Mouse (Mus musculus): ENCODE results near the gene Cd300ld3. TPM values are rescaled to one million over a fixed set of nuclear protein-coding genes. Genes with fewer than 3 reads are reported as not detected.
A peak's percentile ranks its signal among the peaks of the same experiment; 100 is the strongest.

Gene Cd300ld3
- polyA plus RNA-seq, 1 experiment from 2014 or later = not detected

DNA sequence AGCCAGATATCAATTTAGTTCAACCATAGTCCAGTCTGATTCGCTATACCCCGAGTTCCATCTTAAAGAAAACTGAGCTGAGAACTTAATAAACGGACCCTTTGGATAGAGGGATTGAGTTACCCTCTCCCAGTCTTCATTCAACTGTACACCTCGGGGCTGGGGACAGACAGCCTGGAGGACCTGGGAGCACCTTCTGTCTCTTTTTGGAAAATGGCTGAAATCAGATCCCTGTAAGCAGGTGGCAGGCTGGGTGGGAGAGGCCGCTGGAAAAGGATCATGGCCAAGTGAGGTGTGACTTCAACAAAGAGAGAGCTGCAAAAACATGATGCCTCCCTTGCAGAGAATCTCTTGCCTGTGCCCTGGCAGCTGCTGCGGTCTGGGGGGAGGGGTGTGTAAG, 34.0 kb upstream of the Cd300ld3 start:
- WGBS = 71% methylated on average over 6 of the region's 6 CpGs
- Histone ChIP-seq H3K36me3 (ENCODE audit: control insufficient read depth, insufficient read depth, low read length) (no peaks in the 10 kb centered on the region), H3K9ac (ENCODE audit: low read depth, low read length) (no peak overlapping the region), H3K4me2 (replicated peaks; ENCODE audit: low read depth, low read length) (no peak overlapping the region), H3K9me3 (ENCODE audit: control insufficient read depth, low read length) (no peaks in the 10 kb centered on the region), H3K4me1 (replicated peaks; ENCODE audit: control insufficient read depth, insufficient read depth, low read length) (peaks cover 3% of the 10 kb centered on the region), H3K4me3 (ENCODE audit: low read depth, low read length) (no peak overlapping the region), H3K27me3 (ENCODE audit: control insufficient read depth, insufficient read depth, low read length) (no peaks in the 10 kb centered on the region; the same call in 1 of the 2 replicates), H3K27ac (ENCODE audit: low read depth, low read length) (no peak overlapping the region)
- ATAC-seq (ENCODE audit: low FRiP score) (no peak), DNase-seq (ENCODE audit: low spot score) (no peak)

DNA sequence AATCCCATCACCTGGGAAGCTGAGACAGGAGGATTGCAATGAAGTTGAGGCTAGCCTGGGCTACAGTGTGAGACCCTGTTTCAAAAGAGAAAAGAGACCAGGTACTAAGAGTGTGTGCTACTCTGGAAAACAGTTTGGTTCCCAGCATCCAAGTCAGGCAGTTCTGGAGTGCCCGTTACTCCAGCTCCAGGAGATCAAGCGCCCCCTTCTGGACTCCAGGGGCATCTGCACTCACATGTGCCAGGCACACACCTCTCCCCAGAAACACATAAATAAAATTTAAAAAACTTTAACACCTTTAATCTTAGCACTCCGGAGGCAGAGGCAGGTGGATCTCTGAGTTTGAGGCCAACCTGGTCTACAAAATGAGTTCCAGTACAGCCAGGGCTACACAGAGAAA, 33.2 kb upstream of the Cd300ld3 start:
- Histone ChIP-seq H3K9ac (ENCODE audit: low read depth, low read length) (no peak overlapping the region), H3K4me3 (ENCODE audit: low read depth, low read length) (no peak overlapping the region), H3K27me3 (ENCODE audit: control insufficient read depth, insufficient read depth, low read length) (no peaks in the 10 kb centered on the region; the same call in 1 of the 2 replicates), H3K36me3 (ENCODE audit: control insufficient read depth, insufficient read depth, low read length) (no peaks in the 10 kb centered on the region), H3K4me1 (replicated peaks; ENCODE audit: control insufficient read depth, insufficient read depth, low read length) (peaks cover 3% of the 10 kb centered on the region), H3K4me2 (replicated peaks; ENCODE audit: low read depth, low read length) (no peak overlapping the region), H3K9me3 (ENCODE audit: control insufficient read depth, low read length) (no peaks in the 10 kb centered on the region), H3K27ac (ENCODE audit: low read depth, low read length) (no peak overlapping the region)
- DNase-seq (ENCODE audit: low spot score) (no peak), ATAC-seq (ENCODE audit: low FRiP score) (no peak)
- 67% methylated on average over 3 of the region's 3 CpGs for WGBS

DNA sequence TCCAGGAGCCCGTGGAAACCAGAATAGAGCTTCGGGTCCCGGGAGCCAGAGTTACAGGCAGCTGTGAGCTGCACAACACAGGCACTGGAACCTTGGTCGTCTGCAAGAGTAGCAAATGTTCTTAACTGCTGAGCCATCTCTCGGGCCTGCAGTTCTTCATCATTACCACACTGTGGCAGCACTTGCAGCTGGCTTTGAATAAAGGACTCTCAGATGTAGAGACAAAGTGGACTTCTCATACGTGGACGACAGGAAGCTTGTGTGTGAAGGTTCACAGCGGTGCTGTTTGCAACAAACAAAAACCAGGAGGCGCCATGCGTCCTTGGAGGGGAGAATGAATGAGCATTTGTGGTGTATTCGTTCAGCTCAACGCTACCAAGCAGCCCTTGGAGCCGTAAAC, 32.7 kb upstream of the Cd300ld3 start:
- ATAC-seq (ENCODE audit: low FRiP score) (no peak), DNase-seq (ENCODE audit: low spot score) (peak; percentile 76)
- no peak overlapping the region for H3K4me2 ChIP-seq (replicated peaks; ENCODE audit: low read depth, low read length)
- WGBS = 40% methylated on average over 13 of the region's 13 CpGs
- no peaks in the 10 kb centered on the region for H3K9me3 ChIP-seq (ENCODE audit: control insufficient read depth, low read length)
- no peak overlapping the region for H3K9ac ChIP-seq (ENCODE audit: low read depth, low read length)
- peaks cover 3% of the 10 kb centered on the region for H3K4me1 ChIP-seq (replicated peaks; ENCODE audit: control insufficient read depth, insufficient read depth, low read length)
- no peak overlapping the region for H3K27ac ChIP-seq (ENCODE audit: low read depth, low read length)
- H3K27me3 ChIP-seq (ENCODE audit: control insufficient read depth, insufficient read depth, low read length) = no peaks in the 10 kb centered on the region; the same call in 1 of the 2 replicates
- H3K4me3 ChIP-seq (ENCODE audit: low read depth, low read length) = no peak overlapping the region
- no peaks in the 10 kb centered on the region for H3K36me3 ChIP-seq (ENCODE audit: control insufficient read depth, insufficient read depth, low read length)

DNA sequence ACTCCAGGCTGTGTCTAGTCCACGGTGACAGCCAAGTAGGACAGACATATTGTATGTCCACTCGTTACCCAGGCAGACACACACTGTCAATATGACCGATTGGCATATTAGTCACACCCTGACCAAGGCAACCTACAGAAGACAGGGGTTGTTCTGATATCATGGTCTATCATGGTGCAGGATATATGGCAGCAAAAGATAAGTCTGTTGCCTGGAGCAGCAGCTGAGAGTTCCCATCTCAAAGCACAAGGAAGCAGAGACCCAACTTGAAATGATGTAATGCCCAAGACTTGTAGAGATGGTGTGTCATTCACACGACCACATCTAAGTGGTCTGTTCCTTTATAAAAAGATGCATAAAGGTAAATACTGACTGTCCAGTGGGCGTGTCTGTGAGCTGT, 30.5 kb upstream of the Cd300ld3 start:
- Histone ChIP-seq H3K27ac (ENCODE audit: low read depth, low read length) (no peak overlapping the region), H3K27me3 (ENCODE audit: control insufficient read depth, insufficient read depth, low read length) (peaks cover 9% of the 10 kb centered on the region), H3K9ac (ENCODE audit: low read depth, low read length) (no peak overlapping the region), H3K4me2 (replicated peaks; ENCODE audit: low read depth, low read length) (no peak overlapping the region), H3K36me3 (ENCODE audit: control insufficient read depth, insufficient read depth, low read length) (no peaks in the 10 kb centered on the region), H3K4me3 (ENCODE audit: low read depth, low read length) (no peak overlapping the region), H3K9me3 (ENCODE audit: control insufficient read depth, low read length) (no peaks in the 10 kb centered on the region), H3K4me1 (replicated peaks; ENCODE audit: control insufficient read depth, insufficient read depth, low read length) (peaks cover under 1% of the 10 kb centered on the region; the same call in 1 of the 2 replicates)
- WGBS = 82% methylated on average over 5 of the region's 5 CpGs
- no peak for ATAC-seq (ENCODE audit: low FRiP score)
- no peak for DNase-seq (ENCODE audit: low spot score)

DNA sequence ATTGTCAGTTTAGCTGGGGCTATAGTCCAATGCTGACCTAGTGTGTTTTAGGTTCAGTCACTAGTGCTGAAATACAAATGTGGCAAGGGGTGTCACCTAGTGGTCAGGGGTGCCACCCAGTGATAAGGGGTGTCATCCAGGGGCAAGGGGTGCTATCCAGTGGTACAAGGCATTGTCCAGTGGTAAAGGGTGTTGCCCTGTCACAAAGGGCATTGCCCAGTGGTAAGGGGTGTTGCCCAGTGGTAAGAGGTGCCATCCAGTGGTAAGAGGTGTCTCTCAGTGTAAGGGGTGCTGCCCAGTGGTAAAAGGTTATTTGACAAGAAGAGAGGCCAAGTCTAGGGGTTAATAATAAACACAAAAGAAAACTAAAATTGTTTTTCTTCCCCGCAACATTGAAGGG, 29.2 kb upstream of the Cd300ld3 start:
- no peaks in the 10 kb centered on the region for H3K36me3 ChIP-seq (ENCODE audit: control insufficient read depth, insufficient read depth, low read length)
- no peak overlapping the region for H3K27ac ChIP-seq (ENCODE audit: low read depth, low read length)
- H3K4me3 ChIP-seq (ENCODE audit: low read depth, low read length) = no peak overlapping the region
- no peak for DNase-seq (ENCODE audit: low spot score)
- peaks cover 18% of the 10 kb centered on the region for H3K27me3 ChIP-seq (ENCODE audit: control insufficient read depth, insufficient read depth, low read length)
- H3K4me2 ChIP-seq (replicated peaks; ENCODE audit: low read depth, low read length) = no peak overlapping the region
- H3K4me1 ChIP-seq (replicated peaks; ENCODE audit: control insufficient read depth, insufficient read depth, low read length) = no peaks in the 10 kb centered on the region
- H3K9ac ChIP-seq (ENCODE audit: low read depth, low read length) = no peak overlapping the region
- H3K9me3 ChIP-seq (ENCODE audit: control insufficient read depth, low read length) = no peaks in the 10 kb centered on the region
- WGBS = 90% methylated on average over 1 of the region's 1 CpGs
- ATAC-seq (ENCODE audit: low FRiP score) = no peak

DNA sequence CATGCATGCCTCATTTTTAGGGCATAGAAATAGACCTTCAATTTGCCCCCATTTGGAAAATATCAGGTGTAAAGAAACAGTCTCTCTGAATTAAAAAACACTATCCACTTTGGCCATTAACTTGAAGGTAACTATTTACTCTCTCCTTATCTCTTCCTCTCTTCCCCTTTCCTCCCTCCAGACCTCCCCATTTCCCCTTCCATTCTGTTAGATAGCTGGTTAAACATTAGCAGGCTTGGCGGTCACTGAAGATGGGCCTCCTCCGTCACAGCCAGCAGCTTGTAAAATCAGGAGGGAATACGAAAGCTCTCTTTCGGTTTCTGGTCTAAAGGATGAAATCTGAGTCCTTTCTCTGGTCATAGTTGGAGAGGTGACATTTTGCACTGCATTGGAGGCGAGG, 27.6 kb upstream of the Cd300ld3 start:
- no peak overlapping the region for H3K4me2 ChIP-seq (replicated peaks; ENCODE audit: low read depth, low read length)
- no peak overlapping the region for H3K4me3 ChIP-seq (ENCODE audit: low read depth, low read length)
- no peak overlapping the region for H3K9ac ChIP-seq (ENCODE audit: low read depth, low read length)
- no peak for DNase-seq (ENCODE audit: low spot score)
- H3K27ac ChIP-seq (ENCODE audit: low read depth, low read length) = no peak overlapping the region
- H3K27me3 ChIP-seq (ENCODE audit: control insufficient read depth, insufficient read depth, low read length) = peaks cover 18% of the 10 kb centered on the region
- WGBS = 56% methylated on average over 5 of the region's 5 CpGs
- no peaks in the 10 kb centered on the region for H3K36me3 ChIP-seq (ENCODE audit: control insufficient read depth, insufficient read depth, low read length)
- no peak for ATAC-seq (ENCODE audit: low FRiP score)
- H3K4me1 ChIP-seq (replicated peaks; ENCODE audit: control insufficient read depth, insufficient read depth, low read length) = peaks cover 4% of the 10 kb centered on the region
- H3K9me3 ChIP-seq (ENCODE audit: control insufficient read depth, low read length) = no peaks in the 10 kb centered on the region

DNA sequence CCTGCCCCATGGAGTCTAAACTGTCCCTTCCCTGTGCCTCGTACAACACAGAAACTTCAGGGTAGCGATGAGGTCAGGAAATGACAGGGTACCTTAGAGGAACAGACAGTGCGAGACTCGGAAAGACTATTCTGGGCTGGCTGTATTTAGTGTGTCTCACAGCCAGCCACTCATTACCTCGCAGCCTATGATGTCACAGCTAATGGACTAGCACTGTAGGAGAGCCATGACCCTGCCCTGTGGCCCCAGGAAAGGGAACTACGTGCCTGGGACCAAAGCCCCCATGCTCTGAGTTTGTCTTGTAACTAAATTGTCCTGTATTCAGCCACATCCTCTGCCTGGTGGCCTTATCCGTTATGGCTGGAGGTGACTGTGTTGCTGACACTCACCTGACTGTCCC, 27.2 kb upstream of the Cd300ld3 start:
- peaks cover 6% of the 10 kb centered on the region for H3K4me1 ChIP-seq (replicated peaks; ENCODE audit: control insufficient read depth, insufficient read depth, low read length)
- no peak overlapping the region for H3K27ac ChIP-seq (ENCODE audit: low read depth, low read length)
- no peak overlapping the region for H3K4me3 ChIP-seq (ENCODE audit: low read depth, low read length)
- H3K27me3 ChIP-seq (ENCODE audit: control insufficient read depth, insufficient read depth, low read length) = peaks cover 18% of the 10 kb centered on the region
- no peak overlapping the region for H3K4me2 ChIP-seq (replicated peaks; ENCODE audit: low read depth, low read length)
- no peaks in the 10 kb centered on the region for H3K9me3 ChIP-seq (ENCODE audit: control insufficient read depth, low read length)
- no peak overlapping the region for H3K9ac ChIP-seq (ENCODE audit: low read depth, low read length)
- DNase-seq (ENCODE audit: low spot score) (no peak), ATAC-seq (ENCODE audit: low FRiP score) (no peak)
- 81% methylated on average over 7 of the region's 7 CpGs for WGBS
- no peaks in the 10 kb centered on the region for H3K36me3 ChIP-seq (ENCODE audit: control insufficient read depth, insufficient read depth, low read length)

DNA sequence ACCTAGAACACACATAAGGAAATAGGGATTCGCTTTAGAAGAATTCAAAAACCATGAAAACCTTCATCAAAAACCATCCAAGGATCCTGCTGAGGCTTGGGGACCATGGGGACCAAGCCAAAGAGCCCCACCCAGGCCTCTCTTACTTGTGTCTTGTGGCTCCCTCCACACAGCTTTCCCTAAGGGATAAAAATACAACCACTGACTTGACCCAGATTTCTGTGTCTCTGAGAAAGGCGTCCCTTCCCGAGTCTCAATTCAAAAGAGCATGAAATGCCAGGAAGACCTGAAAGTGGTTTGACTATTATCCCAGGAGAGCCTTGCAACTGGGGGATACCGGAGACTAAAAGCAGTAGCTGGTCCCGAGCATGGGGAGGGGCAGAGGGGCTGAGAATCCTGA, 24.8 kb upstream of the Cd300ld3 start:
- peaks cover 6% of the 10 kb centered on the region for H3K4me1 ChIP-seq (replicated peaks; ENCODE audit: control insufficient read depth, insufficient read depth, low read length)
- H3K36me3 ChIP-seq (ENCODE audit: control insufficient read depth, insufficient read depth, low read length) = no peaks in the 10 kb centered on the region
- no peak overlapping the region for H3K27ac ChIP-seq (ENCODE audit: low read depth, low read length)
- no peak overlapping the region for H3K4me2 ChIP-seq (replicated peaks; ENCODE audit: low read depth, low read length)
- no peak for DNase-seq (ENCODE audit: low spot score)
- 63% methylated on average over 5 of the region's 5 CpGs for WGBS
- no peak for ATAC-seq (ENCODE audit: low FRiP score)
- peaks cover 28% of the 10 kb centered on the region for H3K27me3 ChIP-seq (ENCODE audit: control insufficient read depth, insufficient read depth, low read length)
- no peak overlapping the region for H3K4me3 ChIP-seq (ENCODE audit: low read depth, low read length)
- H3K9me3 ChIP-seq (ENCODE audit: control insufficient read depth, low read length) = no peaks in the 10 kb centered on the region
- H3K9ac ChIP-seq (ENCODE audit: low read depth, low read length) = no peak overlapping the region

DNA sequence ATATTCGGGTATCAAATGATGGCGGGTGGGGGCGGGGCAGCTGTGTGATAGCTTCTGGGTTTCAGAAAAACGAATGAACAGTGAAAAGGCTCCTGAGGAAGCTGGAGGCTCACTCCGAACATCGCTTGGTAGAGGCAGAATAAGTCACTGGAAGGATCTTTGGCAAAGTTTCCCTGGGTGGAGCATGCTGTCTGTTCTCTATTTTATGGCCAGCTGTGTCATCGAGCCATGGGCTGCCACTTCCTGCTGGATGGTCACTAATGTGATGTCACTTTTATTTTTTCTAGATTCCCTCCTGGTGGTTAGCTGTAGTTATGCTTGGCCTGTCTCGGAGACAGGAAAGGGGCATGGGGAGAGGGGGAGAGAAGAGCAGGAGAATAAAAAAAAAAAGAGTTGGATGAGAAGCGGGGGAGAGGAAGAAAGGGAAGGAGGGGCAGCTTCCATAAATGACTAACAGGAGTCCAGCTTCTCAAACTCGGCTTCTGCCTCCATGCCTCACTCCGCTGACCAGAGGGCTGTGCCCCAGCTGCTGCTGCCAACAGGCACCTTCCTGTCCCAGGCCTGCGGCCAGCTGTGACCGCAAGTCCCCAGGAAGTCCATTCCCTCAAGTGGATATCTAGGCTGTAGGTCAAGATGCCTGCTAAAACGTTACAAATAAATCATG, 23.6 kb upstream of the Cd300ld3 start:
- H3K4me3 ChIP-seq (ENCODE audit: low read depth, low read length) = no peak overlapping the region
- DNase-seq (ENCODE audit: low spot score) = peak; percentile 27
- H3K27me3 ChIP-seq (ENCODE audit: control insufficient read depth, insufficient read depth, low read length) = peaks cover 28% of the 10 kb centered on the region
- H3K27ac ChIP-seq (ENCODE audit: low read depth, low read length) = 0 out of 2 replicates have a peak overlapping the region, but pooled peaks have one; percentile 30
- peaks cover 6% of the 10 kb centered on the region for H3K4me1 ChIP-seq (replicated peaks; ENCODE audit: control insufficient read depth, insufficient read depth, low read length)
- 0 out of 2 replicates have a peak overlapping the region, but pooled peaks have one; percentile 7 for H3K9ac ChIP-seq (ENCODE audit: low read depth, low read length)
- no peaks in the 10 kb centered on the region for H3K9me3 ChIP-seq (ENCODE audit: control insufficient read depth, low read length)
- no peaks in the 10 kb centered on the region for H3K36me3 ChIP-seq (ENCODE audit: control insufficient read depth, insufficient read depth, low read length)
- 12% methylated on average over 14 of the region's 14 CpGs for WGBS
- H3K4me2 ChIP-seq (replicated peaks; ENCODE audit: low read depth, low read length) = peak overlapping the region; percentile 32
- ATAC-seq (ENCODE audit: low FRiP score) = no peak
